Mouse (Mus musculus) lung, embryonic 15.5 days (tissue): ENCODE measurements around the gene Gm43552. TPM values are rescaled to one million over a fixed set of nuclear protein-coding genes. Genes with fewer than 3 reads are reported as not detected.
"Not testable (repeated sequence)": the region's sequence is repeated elsewhere in the genome, so short reads cannot be mapped to it uniquely, and the experiment has no call there.

ENCODE experiments used
- ATAC-seq: fragments of 200-750 bp; cut with Nextera tagmentation; 2 replicates; pipeline ENCODE4 v1.8.0; 2017; ENCODE audit warnings: moderate number of reproducible peaks, borderline replicate concordance; ENCODE audit not compliant: low FRiP score, low TSS enrichment; ENCODE audit errors: extremely low read depth
- H3K27ac ChIP-seq: fragments of 300-500 bp; sonication (generic); 2 replicates; pipeline ENCODE4 v1.5.1; 2015; ENCODE audit warnings: moderate library complexity, mild to moderate bottlenecking, inconsistent platforms
- H3K27me3 ChIP-seq: fragments of 300-500 bp; sonication (generic); 2 replicates; pipeline ENCODE4 v1.6.1; 2015; ENCODE audit warnings: inconsistent platforms
- H3K36me3 ChIP-seq: fragments of 300-500 bp; sonication (generic); 2 replicates; pipeline ENCODE4 v1.6.1; 2015; ENCODE audit warnings: inconsistent platforms
- H3K4me1 ChIP-seq: fragments of 300-500 bp; sonication (generic); 2 replicates; pipeline ENCODE4 v1.6.1; 2015; ENCODE audit warnings: inconsistent platforms
- H3K4me2 ChIP-seq: fragments of 300-500 bp; sonication (generic); 2 replicates; pipeline ENCODE4 v1.6.1; 2015; ENCODE audit warnings: inconsistent platforms, mild to moderate bottlenecking, moderate library complexity
- H3K4me3 ChIP-seq: fragments of 300-500 bp; sonication (generic); 2 replicates; pipeline ENCODE4 v1.5.1; 2015; ENCODE audit warnings: mild to moderate bottlenecking, inconsistent platforms
- H3K9ac ChIP-seq: fragments of 300-500 bp; sonication (generic); 2 replicates; pipeline ENCODE4 v1.6.1; 2015; ENCODE audit warnings: inconsistent platforms
- H3K9me3 ChIP-seq: fragments of 300-500 bp; sonication (generic); 2 replicates; pipeline ENCODE4 v1.6.1; 2016; ENCODE audit warnings: inconsistent platforms
- WGBS: fragments of 180-500 bp; shearing (Covaris S2); methylation state at CpG from one replicate; pipeline ENCODE4 v1.1.7; 2015; 5-methylcytosine and 5-hydroxymethylcytosine counted together
- polyA plus RNA-seq: library from polyadenylated mRNA; unstranded; fragments of >200 nt; fragmentation: Nextera tagmentation; extraction: Ambion mirVana; gene quantifications from 2 replicates; pipeline ENCODE4 v1.2.1, GENCODE M21; 2015

Gm43552 gene
- polyA plus RNA-seq = not detected in 2 replicates

- WGBS = under 1% methylated on average over 65 of the region's 69 CpGs
- H3K27ac ChIP-seq = peak within 1 kb of the TSS; percentile 96
- ATAC-seq = peak; percentile 99
- peaks cover 32% of the 10 kb centered on the region for H3K4me1 ChIP-seq
- no peaks in the 10 kb centered on the region for H3K36me3 ChIP-seq
- peak within 1 kb of the TSS; percentile 87 for H3K4me3 ChIP-seq
- H3K9ac ChIP-seq = peak within 1 kb of the TSS; percentile 85
- H3K27me3 ChIP-seq = no peaks in the 10 kb centered on the region
- H3K4me2 ChIP-seq = peak within 1 kb of the TSS; percentile 81
- H3K9me3 ChIP-seq = no peaks in the 10 kb centered on the region
These were observed at the start of gene Gm43552 for GRCm38 (mm10) chr5:65492716-65493531. Gm43552 (minus strand) TSS chr5:65492833.

GRCm38 (mm10) chr5:65541889-65542288, 49.3 kb upstream of the Gm43552 start:
- Histone ChIP-seq H3K36me3 (no peaks in the 10 kb centered on the region), H3K27me3 (no peaks in the 10 kb centered on the region), H3K4me1 (peaks cover 7% of the 10 kb centered on the region), H3K27ac (no peak overlapping the region), H3K9ac (no peak overlapping the region), H3K4me2 (no peak overlapping the region), H3K9me3 (no peaks in the 10 kb centered on the region), H3K4me3 (no peak overlapping the region)
- WGBS = 72% methylated on average over 3 of the region's 3 CpGs
- ATAC-seq = no peak

GRCm38 (mm10) chr5:65539786-65540185, 47.2 kb upstream of the Gm43552 start:
- Histone ChIP-seq H3K4me1 (peaks cover 10% of the 10 kb centered on the region), H3K9ac (no peak overlapping the region), H3K36me3 (no peaks in the 10 kb centered on the region), H3K4me2 (0 out of 2 replicates have a peak overlapping the region, but pooled peaks have one; percentile 50), H3K27me3 (no peaks in the 10 kb centered on the region), H3K27ac (no peak overlapping the region), H3K4me3 (no peak overlapping the region), H3K9me3 (no peaks in the 10 kb centered on the region)
- no peak for ATAC-seq
- 92% methylated on average over 3 of the region's 3 CpGs for WGBS

- H3K9ac ChIP-seq = no peak overlapping the region
These were observed 46.2 kb upstream of the Gm43552 start for GRCm38 (mm10) chr5:65538829-65539228.

GRCm38 (mm10) chr5:65538121-65538520, 45.5 kb upstream of the Gm43552 start:
- H3K27me3 ChIP-seq = no peaks in the 10 kb centered on the region
- peak overlapping the region; percentile 65 for H3K4me2 ChIP-seq
- peak overlapping the region; percentile 92 for H3K4me3 ChIP-seq
- H3K9me3 ChIP-seq = no peaks in the 10 kb centered on the region
- WGBS = 2% methylated on average over 4 of the region's 4 CpGs
- H3K4me1 ChIP-seq = peaks cover 10% of the 10 kb centered on the region
- peak overlapping the region; percentile 99 for H3K27ac ChIP-seq
- no peaks in the 10 kb centered on the region for H3K36me3 ChIP-seq
- no peak for ATAC-seq
- peak overlapping the region; percentile 99 for H3K9ac ChIP-seq

More at GRCm38 (mm10) chr5:65538829-65539228, 46.2 kb upstream of the Gm43552 start:
- no peak overlapping the region for H3K27ac ChIP-seq
- H3K27me3 ChIP-seq = no peaks in the 10 kb centered on the region
- no peak for ATAC-seq
- H3K36me3 ChIP-seq = no peaks in the 10 kb centered on the region
- H3K4me2 ChIP-seq = peak overlapping the region; percentile 50
- H3K9me3 ChIP-seq = no peaks in the 10 kb centered on the region
- peaks cover 10% of the 10 kb centered on the region for H3K4me1 ChIP-seq
- H3K4me3 ChIP-seq = peak overlapping the region; percentile 18
- 29% methylated on average over 4 of the region's 4 CpGs for WGBS

GRCm38 (mm10) chr5:65537420-65538071, 44.9 kb upstream of the Gm43552 start:
- Histone ChIP-seq H3K4me1 (peaks cover 10% of the 10 kb centered on the region), H3K9ac (peak overlapping the region; percentile 99), H3K27me3 (no peaks in the 10 kb centered on the region), H3K4me2 (peak overlapping the region; percentile 65), H3K4me3 (peak overlapping the region; percentile 92), H3K36me3 (no peaks in the 10 kb centered on the region), H3K9me3 (no peaks in the 10 kb centered on the region), H3K27ac (peak overlapping the region; percentile 99)
- 0% methylated on average over 59 of the region's 59 CpGs for WGBS
- ATAC-seq = peak; percentile 68

- ATAC-seq = peak; percentile 98
- no peaks in the 10 kb centered on the region for H3K9me3 ChIP-seq
- under 1% methylated on average over 63 of the region's 66 CpGs for WGBS
- no peaks in the 10 kb centered on the region for H3K36me3 ChIP-seq
- peak within 1 kb of the TSS; percentile 99 for H3K27ac ChIP-seq
- peaks cover 10% of the 10 kb centered on the region for H3K4me1 ChIP-seq
- peak within 1 kb of the TSS; percentile 65 for H3K4me2 ChIP-seq
- peak within 1 kb of the TSS; percentile 92 for H3K4me3 ChIP-seq
- no peaks in the 10 kb centered on the region for H3K27me3 ChIP-seq
- H3K9ac ChIP-seq = peak within 1 kb of the TSS; percentile 99
These were observed 44.3 kb upstream of the Gm43552 start, which contains the start of the genes Smim14 and Ube2k for GRCm38 (mm10) chr5:65536751-65537419. Smim14 (minus strand) TSS chr5:65537184. Ube2k (plus strand) TSS chr5:65537233.

- H3K9me3 ChIP-seq, H3K27me3 ChIP-seq, H3K4me1 ChIP-seq, H3K36me3 ChIP-seq, ATAC-seq: not testable (repeated sequence)
- Histone ChIP-seq H3K4me2 (peak overlapping the region; percentile 65), H3K4me3 (peak overlapping the region; percentile 92), H3K9ac (peak overlapping the region; percentile 99), H3K27ac (peak overlapping the region; percentile 99)
- 76% methylated on average over 10 of the region's 10 CpGs for WGBS
These were observed 43.4 kb upstream of the Gm43552 start for GRCm38 (mm10) chr5:65536068-65536465.

GRCm38 (mm10) chr5:65535457-65536067, 42.9 kb upstream of the Gm43552 start:
- peak overlapping the region; percentile 56; the same call in 1 of the 2 replicates for H3K27ac ChIP-seq
- ATAC-seq = no peak
- H3K4me2 ChIP-seq = 0 out of 2 replicates have a peak overlapping the region, but pooled peaks have one; percentile 65
- H3K4me3 ChIP-seq = no peak overlapping the region
- no peak overlapping the region for H3K9ac ChIP-seq
- H3K4me1 ChIP-seq = peaks cover 10% of the 10 kb centered on the region
- no peaks in the 10 kb centered on the region for H3K36me3 ChIP-seq
- 55% methylated on average over 5 of the region's 5 CpGs for WGBS
- no peaks in the 10 kb centered on the region for H3K27me3 ChIP-seq
- H3K9me3 ChIP-seq = no peaks in the 10 kb centered on the region

GRCm38 (mm10) chr5:65534496-65534895, 41.9 kb upstream of the Gm43552 start:
- Histone ChIP-seq H3K27me3 (no peaks in the 10 kb centered on the region), H3K36me3 (no peaks in the 10 kb centered on the region), H3K4me1 (peaks cover 10% of the 10 kb centered on the region), H3K9me3 (no peaks in the 10 kb centered on the region), H3K4me2 (no peak overlapping the region), H3K27ac (no peak overlapping the region), H3K9ac (no peak overlapping the region), H3K4me3 (no peak overlapping the region)
- ATAC-seq = no peak
- WGBS = 64% methylated on average over 4 of the region's 4 CpGs

GRCm38 (mm10) chr5:65531283-65531682, 38.6 kb upstream of the Gm43552 start:
- Histone ChIP-seq H3K27me3 (no peaks in the 10 kb centered on the region), H3K9ac (no peak overlapping the region), H3K4me3 (no peak overlapping the region), H3K4me1 (0 out of 2 replicates have a peak, but pooled peaks cover 3% of the 10 kb centered on the region), H3K4me2 (no peak overlapping the region), H3K9me3 (no peaks in the 10 kb centered on the region), H3K36me3 (no peaks in the 10 kb centered on the region), H3K27ac (no peak overlapping the region)
- WGBS = 67% methylated on average over 3 of the region's 3 CpGs
- no peak for ATAC-seq
